Mouse (Mus musculus): ENCODE results near the gene Gm28042. TPM values are rescaled to one million over a fixed set of nuclear protein-coding genes. Genes with fewer than 3 reads are reported as not detected.

The Gm28042 gene
- 1.3 TPM for polyA plus RNA-seq (2015; fragmentation: Illumina TruSeq; extraction: RNeasy Lipid Tissue Mini Kit (QIAGEN cat#74804); ENCODE audit: insufficient read depth, low replicate concordance)

GRCm38 (mm10) chr2:120026984-120027949 is at the start of gene Gm28042, which contains the start of gene Jmjd7:
TSS of gene Gm28042 (plus strand) at chr2:120027493.
TSS of gene Jmjd7 (plus strand) at chr2:120027483.

GRCm38 (mm10) chr2:120032726-120033467 is 5.6 kb downstream of the Gm28042 start, which contains the start of gene Pla2g4b:
TSS of gene Pla2g4b (plus strand) at chr2:120033417.

Other genes starting within 250 kb of the Gm28042 start
- gene Rpap1, start 240.0 kb upstream of the Gm28042 start, polyA plus RNA-seq (2015; fragmentation: Illumina TruSeq; extraction: RNeasy Lipid Tissue Mini Kit (QIAGEN cat#74804); ENCODE audit: insufficient read depth, low replicate concordance) = 14.4 TPM
- gene Tyro3, start 229.8 kb upstream of the Gm28042 start, polyA plus RNA-seq (2015; fragmentation: Illumina TruSeq; extraction: RNeasy Lipid Tissue Mini Kit (QIAGEN cat#74804); ENCODE audit: insufficient read depth, low replicate concordance) = 1.5 TPM
- 67.2 TPM for gene Mga, start 130.3 kb upstream of the Gm28042 start, polyA plus RNA-seq (2015; fragmentation: Illumina TruSeq; extraction: RNeasy Lipid Tissue Mini Kit (QIAGEN cat#74804); ENCODE audit: insufficient read depth, low replicate concordance)
- gene Mapkbp1, start 54.8 kb upstream of the Gm28042 start, polyA plus RNA-seq (2015; fragmentation: Illumina TruSeq; extraction: RNeasy Lipid Tissue Mini Kit (QIAGEN cat#74804); ENCODE audit: insufficient read depth, low replicate concordance) = 5.2 TPM
- gene Jmjd7, start within 50 bp of the Gm28042 start, polyA plus RNA-seq (2015; fragmentation: Illumina TruSeq; extraction: RNeasy Lipid Tissue Mini Kit (QIAGEN cat#74804); ENCODE audit: insufficient read depth, low replicate concordance) = 5.4 TPM
- 5.6 TPM for gene Pla2g4b, start 5.9 kb downstream of the Gm28042 start, polyA plus RNA-seq (2015; fragmentation: Illumina TruSeq; extraction: RNeasy Lipid Tissue Mini Kit (QIAGEN cat#74804); ENCODE audit: insufficient read depth, low replicate concordance)
- gene Ehd4, start 127.1 kb downstream of the Gm28042 start, polyA plus RNA-seq (2015; fragmentation: Illumina TruSeq; extraction: RNeasy Lipid Tissue Mini Kit (QIAGEN cat#74804); ENCODE audit: insufficient read depth, low replicate concordance) = 56.0 TPM
- not detected for gene Pla2g4e, start 217.8 kb downstream of the Gm28042 start, polyA plus RNA-seq (2015; fragmentation: Illumina TruSeq; extraction: RNeasy Lipid Tissue Mini Kit (QIAGEN cat#74804); ENCODE audit: insufficient read depth, low replicate concordance)